Mouse (Mus musculus) G1E (cell line): ENCODE results near the gene Ift43.

Experiments
- CTCF ChIP-seq: IDR thresholded peaks from 2 replicates; pipeline ENCODE4 v1.5.1; 2012; ENCODE audit warnings: low read depth, low read length, inconsistent platforms, mixed read lengths
- GATA1 ChIP-seq: IDR thresholded peaks from 2 replicates; pipeline ENCODE4 v1.6.1; 2012; ENCODE audit warnings: borderline replicate concordance, low read length, inconsistent platforms, mixed read lengths
- GATA2 ChIP-seq: IDR thresholded peaks from 2 replicates; pipeline ENCODE4 v1.6.1; 2012; ENCODE audit warnings: low read depth, low read length, inconsistent platforms, borderline replicate concordance

DNA sequence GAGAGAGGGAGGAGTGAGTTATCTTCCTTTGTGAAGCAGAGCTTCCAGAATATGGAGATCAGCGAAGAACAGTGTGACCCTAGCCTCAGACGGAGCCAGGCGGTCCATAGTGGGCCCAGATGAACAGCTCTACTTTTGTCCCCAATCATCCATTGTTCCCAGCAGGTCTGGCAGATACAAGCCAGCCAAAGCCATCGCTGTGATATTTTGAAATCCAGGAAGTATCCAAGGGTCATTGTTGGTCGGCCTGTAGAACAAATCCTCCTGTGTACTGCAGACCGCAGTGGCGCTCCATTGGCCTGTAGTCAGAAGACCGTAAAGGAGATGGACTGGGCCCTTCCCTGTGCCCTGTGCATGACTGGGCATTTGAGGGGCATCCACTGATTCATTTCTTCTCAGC lies 72.8 kb downstream of the Ift43 start:
- no peak for TF ChIP-seq GATA1
- TF ChIP-seq CTCF = no peak
- no peak for TF ChIP-seq GATA2
